Comparison of ENCODE assay signal across 8 mouse cellular contexts in genomic region chr17:53478066-53478857, GRCm38 (mm10). TPM values are rescaled to one million over a fixed set of nuclear protein-coding genes. Genes with fewer than 3 reads are reported as not detected.
DNase-seq lines count a peak whose midpoint lies in the region; ATAC-seq lines count a peak whose summit lies in the region.

No protein-coding gene starts in this region.

- H3K9me3 ChIP-seq in lung, embryonic 16.5 days (ENCODE audit: control insufficient read depth, low read length): no peaks in the 10 kb centered on the region
- H3K9me3 ChIP-seq in embryonic facial prominence, embryonic 15.5 days (replicated peaks): no peaks in the 10 kb centered on the region
- no peaks in the 10 kb centered on the region for H3K9me3 ChIP-seq in limb, embryonic 12.5 days
- no peaks in the 10 kb centered on the region for H3K9me3 ChIP-seq in neural tube, embryonic 12.5 days

- peak overlapping the region; percentile 98 for H3K4me3 ChIP-seq in lung, embryonic 16.5 days (ENCODE audit: low read length)
- H3K4me3 ChIP-seq in embryonic facial prominence, embryonic 15.5 days (replicated peaks): peak overlapping the region; percentile 92
- peak overlapping the region; percentile 83 for H3K4me3 ChIP-seq in limb, embryonic 12.5 days (replicated peaks)
- H3K4me3 ChIP-seq in neural tube, embryonic 12.5 days: peak overlapping the region; percentile 96

- peak overlapping the region; percentile 97 for H3K27ac ChIP-seq in lung, embryonic 16.5 days (ENCODE audit: low read length)
- peak overlapping the region; percentile 99 for H3K27ac ChIP-seq in embryonic facial prominence, embryonic 15.5 days (replicated peaks)
- peak overlapping the region; percentile 98 for H3K27ac ChIP-seq in limb, embryonic 12.5 days
- H3K27ac ChIP-seq in neural tube, embryonic 12.5 days: peak overlapping the region; percentile 93

- peak overlapping the region; percentile 64 for H3K4me2 ChIP-seq in lung, embryonic 16.5 days (ENCODE audit: low read depth, low read length)
- H3K4me2 ChIP-seq in embryonic facial prominence, embryonic 15.5 days (replicated peaks): peak overlapping the region; percentile 66
- H3K4me2 ChIP-seq in limb, embryonic 12.5 days: peak overlapping the region; percentile 60
- peak overlapping the region; percentile 86 for H3K4me2 ChIP-seq in neural tube, embryonic 12.5 days (replicated peaks)

- no peak for DNase-seq in lung, postnatal 10 days
- DNase-seq in frontal cortex, postnatal 14 days (ENCODE audit: low spot score in 2 of 2): no peak
- DNase-seq in gastrocnemius, postnatal 14 days: no peak
- DNase-seq in cerebellum, adult 11-12 months: no peak

- H3K9ac ChIP-seq in lung, embryonic 16.5 days (ENCODE audit: low read length): peak overlapping the region; percentile 78
- H3K9ac ChIP-seq in embryonic facial prominence, embryonic 15.5 days: peak overlapping the region; percentile 47
- H3K9ac ChIP-seq in limb, embryonic 12.5 days (replicated peaks): peak overlapping the region; percentile 76
- H3K9ac ChIP-seq in neural tube, embryonic 12.5 days: peak overlapping the region; percentile 87

- H3K4me1 ChIP-seq in lung, embryonic 16.5 days (replicated peaks; ENCODE audit: control insufficient read depth, insufficient read depth, low read length): peaks cover 15% of the 10 kb centered on the region
- peaks cover 16% of the 10 kb centered on the region for H3K4me1 ChIP-seq in embryonic facial prominence, embryonic 15.5 days
- peaks cover 12% of the 10 kb centered on the region for H3K4me1 ChIP-seq in limb, embryonic 12.5 days (replicated peaks)
- H3K4me1 ChIP-seq in neural tube, embryonic 12.5 days: peaks cover 17% of the 10 kb centered on the region

- WGBS in lung, embryonic 16.5 days: 5% methylated on average over 15 of the region's 15 CpGs
- WGBS in embryonic facial prominence, embryonic 15.5 days: 9% methylated on average over 15 of the region's 15 CpGs
- WGBS in limb, embryonic 12.5 days: 7% methylated on average over 15 of the region's 15 CpGs
- 8% methylated on average over 15 of the region's 15 CpGs for WGBS in neural tube, embryonic 12.5 days

- no peaks in the 10 kb centered on the region for H3K36me3 ChIP-seq in lung, embryonic 16.5 days (ENCODE audit: control insufficient read depth, insufficient read depth, low read length)
- no peaks in the 10 kb centered on the region for H3K36me3 ChIP-seq in embryonic facial prominence, embryonic 15.5 days
- H3K36me3 ChIP-seq in limb, embryonic 12.5 days: no peaks in the 10 kb centered on the region
- H3K36me3 ChIP-seq in neural tube, embryonic 12.5 days: no peaks in the 10 kb centered on the region

- no peaks in the 10 kb centered on the region for H3K27me3 ChIP-seq in lung, embryonic 16.5 days (ENCODE audit: control insufficient read depth, insufficient read depth, low read depth, low read length)
- no peaks in the 10 kb centered on the region for H3K27me3 ChIP-seq in embryonic facial prominence, embryonic 15.5 days
- no peaks in the 10 kb centered on the region for H3K27me3 ChIP-seq in limb, embryonic 12.5 days
- H3K27me3 ChIP-seq in neural tube, embryonic 12.5 days (replicated peaks): no peaks in the 10 kb centered on the region

- ATAC-seq in lung, embryonic 16.5 days (ENCODE audit: low read depth): no peak; the same call in 1 of the 2 replicates
- ATAC-seq in embryonic facial prominence, embryonic 15.5 days (ENCODE audit: insufficient number of reproducible peaks, low FRiP score, low TSS enrichment, low read depth): no peak
- no peak; the same call in 1 of the 2 replicates for ATAC-seq in limb, embryonic 12.5 days (ENCODE audit: insufficient number of reproducible peaks, insufficient read depth, low FRiP score, low TSS enrichment, low read depth)
- ATAC-seq in neural tube, embryonic 12.5 days (ENCODE audit: low FRiP score, low read depth): no peak; the same call in 1 of the 2 replicates

- intact Hi-C loops in gastrocnemius, postnatal 14 days (cut with DNase I; ENCODE audit: low total_unique reads): no loop called here

RNA-seq across cellular contexts. Expression of gene Rab5a, which starts 0.8 kb away (rescaled TPM):
- 66.1 and 71.7 TPM in 2 replicates for polyA plus RNA-seq in lung, embryonic 16.5 days (2015; fragmentation: Nextera tagmentation; extraction: Ambion mirVana)
- polyA plus RNA-seq in embryonic facial prominence, embryonic 15.5 days (2015; fragmentation: Nextera tagmentation; extraction: Ambion mirVana): 86.6 and 86.7 TPM in 2 replicates
- 84.8 and 88.4 TPM in 2 replicates for polyA plus RNA-seq in limb, embryonic 12.5 days (2016; fragmentation: Nextera tagmentation; extraction: Ambion mirVana)
- 124 and 140 TPM in 2 replicates for polyA plus RNA-seq in neural tube, embryonic 12.5 days (2016; fragmentation: Nextera tagmentation; extraction: Ambion mirVana)
- total RNA-seq in gastrocnemius, postnatal 14 days (2021): 10 to 100 TPM; 43.8 to 47.3 TPM

RNA-seq across cellular contexts. Expression of gene Efhb, which starts 15.1 kb away (rescaled TPM):
- 1.1 and 1.3 TPM in 2 replicates for polyA plus RNA-seq in lung, embryonic 16.5 days (2015; fragmentation: Nextera tagmentation; extraction: Ambion mirVana)
- polyA plus RNA-seq in embryonic facial prominence, embryonic 15.5 days (2015; fragmentation: Nextera tagmentation; extraction: Ambion mirVana): 1.4 and 1.6 TPM in 2 replicates
- 0.26 and 0.28 TPM in 2 replicates for polyA plus RNA-seq in limb, embryonic 12.5 days (2016; fragmentation: Nextera tagmentation; extraction: Ambion mirVana)
- 0.37 and 0.46 TPM in 2 replicates for polyA plus RNA-seq in neural tube, embryonic 12.5 days (2016; fragmentation: Nextera tagmentation; extraction: Ambion mirVana)
- total RNA-seq in gastrocnemius, postnatal 14 days (2021): under 1 TPM; 0.22 to 0.39 TPM
